Mouse (Mus musculus): ENCODE data around the gene Tas1r3.

Gene Tas1r3

DNA sequence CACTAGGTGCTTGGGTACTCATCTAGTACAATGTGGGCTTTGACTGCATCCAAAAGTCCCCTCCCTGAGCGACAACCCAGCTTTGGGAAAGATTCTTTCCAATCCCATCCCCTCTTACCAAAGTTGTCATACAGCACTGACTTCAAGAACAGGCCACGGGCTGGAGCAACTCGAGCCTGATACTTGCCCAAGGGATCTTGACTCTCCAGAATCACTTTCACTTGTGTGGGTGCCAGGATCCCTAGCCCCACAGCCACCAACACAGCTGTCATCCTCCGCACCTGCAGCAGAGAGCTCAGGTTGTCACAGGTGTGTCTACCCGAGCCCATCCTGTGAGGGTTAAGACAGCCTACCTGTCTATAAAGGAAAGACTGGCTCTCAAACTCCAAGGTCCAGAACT lies 26.2 kb upstream of the Tas1r3 start:
- in situ Hi-C loops (cut with MboI; ENCODE audit: unreplicated experiment in 2 of 2): no loop called here

- in situ Hi-C loops (cut with MboI; ENCODE audit: unreplicated experiment in 2 of 2): no loop called here
Measured at GRCm38 (mm10) chr4:155888181-155888580, 25.0 kb upstream of the Tas1r3 start.

DNA sequence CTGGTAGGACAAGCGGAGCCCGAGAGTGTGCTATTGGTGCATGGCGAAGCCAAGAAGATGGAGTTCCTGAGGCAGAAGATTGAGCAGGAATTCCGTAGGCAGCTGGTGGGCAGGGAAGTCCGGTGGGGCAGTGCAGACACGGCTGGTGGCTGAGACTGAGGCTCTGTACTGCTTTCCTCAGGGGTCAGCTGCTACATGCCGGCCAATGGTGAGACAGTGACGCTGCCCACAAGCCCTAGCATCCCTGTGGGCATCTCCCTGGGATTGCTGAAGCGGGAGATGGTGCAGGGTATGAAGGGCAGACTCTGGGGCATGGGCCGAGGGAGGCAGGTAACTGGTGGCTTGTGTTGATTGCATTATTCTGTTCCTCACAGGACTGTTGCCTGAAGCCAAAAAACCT lies 24.5 kb upstream of the Tas1r3 start:
- in situ Hi-C loops (cut with MboI; ENCODE audit: unreplicated experiment in 2 of 2): no loop called here

GRCm38 (mm10) chr4:155886330-155886729 lies 23.2 kb upstream of the Tas1r3 start:
- in situ Hi-C loops (cut with MboI; ENCODE audit: unreplicated experiment in 2 of 2): no loop called here

- in situ Hi-C loops (cut with MboI; ENCODE audit: unreplicated experiment in 2 of 2): no loop called here
Measured at GRCm38 (mm10) chr4:155883587-155883986, 20.4 kb upstream of the Tas1r3 start.

DNA sequence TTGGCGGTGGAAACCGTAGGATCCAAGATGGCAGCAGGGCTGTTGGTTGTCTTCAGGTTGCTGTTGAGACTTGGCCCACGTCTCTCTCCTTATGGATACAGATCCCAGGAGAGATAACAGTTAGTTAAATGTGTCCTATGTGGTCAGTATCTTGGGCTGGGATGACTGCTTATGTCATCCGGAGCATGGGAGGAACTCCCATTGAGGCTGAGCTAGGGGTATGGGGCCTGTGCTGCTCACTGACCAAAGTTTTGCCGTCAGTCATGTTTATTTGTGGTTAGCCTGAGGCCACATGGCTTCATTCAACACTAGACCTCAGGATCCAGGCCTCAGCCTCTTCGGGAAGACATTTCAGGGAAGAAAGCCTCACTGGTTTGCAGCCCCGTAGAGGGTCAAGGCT lies 8.2 kb upstream of the Tas1r3 start:
- in situ Hi-C loops (cut with MboI; ENCODE audit: unreplicated experiment in 2 of 2): no loop called here

- in situ Hi-C loops (cut with MboI; ENCODE audit: unreplicated experiment in 2 of 2): no loop called here
Measured at GRCm38 (mm10) chr4:155869317-155870033, 6.3 kb upstream of the Tas1r3 start, which contains the start of the genes Cptp and Ints11. Gene Cptp (minus strand): TSS chr4:155869440. Gene Ints11 (plus strand): TSS chr4:155869546.

DNA sequence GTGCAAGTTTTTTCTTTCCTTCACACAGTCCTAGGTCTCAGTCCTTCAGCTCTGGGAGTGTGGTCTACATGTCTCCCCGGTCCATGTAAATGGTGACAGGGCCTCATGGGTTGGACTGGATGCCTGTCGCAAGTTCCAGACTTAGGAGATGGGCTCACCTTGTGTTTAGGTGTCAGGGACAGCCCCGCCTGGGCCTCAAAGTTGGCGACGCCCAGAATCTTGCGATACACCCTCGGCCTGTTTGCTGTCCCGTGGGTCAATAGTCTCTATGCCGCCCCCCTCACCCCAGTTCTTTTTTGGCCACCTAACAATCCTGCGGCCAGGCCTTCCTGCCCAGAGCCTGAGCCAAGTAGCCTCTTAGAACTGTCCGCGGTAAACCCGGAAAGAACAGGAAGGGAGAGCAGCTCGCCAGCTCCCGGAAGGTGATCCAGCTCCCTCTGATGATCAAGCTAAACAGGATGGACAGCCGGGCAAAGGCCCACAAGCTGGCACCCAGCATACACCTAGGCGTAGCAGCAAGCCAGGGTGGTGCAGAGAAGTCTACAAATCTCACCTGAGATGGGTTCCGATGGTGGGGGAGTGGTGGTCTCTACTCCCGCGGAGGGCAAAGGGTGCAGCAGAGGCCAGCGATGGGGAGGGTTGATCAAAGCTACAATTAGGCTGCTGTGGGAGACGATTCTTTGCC lies 5.6 kb upstream of the Tas1r3 start:
- in situ Hi-C loops (cut with MboI; ENCODE audit: unreplicated experiment in 2 of 2): no loop called here

DNA sequence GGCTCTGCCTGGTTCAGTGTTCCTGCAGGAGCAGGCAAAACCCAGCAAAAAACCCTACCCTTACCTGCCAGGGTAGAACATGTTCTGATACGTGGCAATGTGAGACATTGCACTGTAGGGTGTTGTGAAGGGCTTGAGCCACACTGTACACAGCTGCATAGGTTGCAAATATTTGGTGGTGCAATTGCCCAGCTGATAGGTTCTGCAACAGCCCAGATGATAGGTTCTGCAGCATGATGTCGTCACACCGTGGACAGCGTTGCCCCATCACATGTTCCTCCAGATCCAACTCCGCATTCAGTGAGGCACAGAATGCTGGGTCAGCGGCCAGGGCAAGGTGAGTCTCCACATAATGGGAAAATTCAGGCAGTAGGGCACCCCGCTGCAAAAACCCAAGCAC lies 1.4 kb downstream of the Tas1r3 start:
- in situ Hi-C loops (cut with MboI; ENCODE audit: unreplicated experiment in 2 of 2): no loop called here

- in situ Hi-C loops (cut with MboI; ENCODE audit: unreplicated experiment in 2 of 2): no loop called here
Measured at GRCm38 (mm10) chr4:155859318-155859717, 3.8 kb downstream of the Tas1r3 start.

DNA sequence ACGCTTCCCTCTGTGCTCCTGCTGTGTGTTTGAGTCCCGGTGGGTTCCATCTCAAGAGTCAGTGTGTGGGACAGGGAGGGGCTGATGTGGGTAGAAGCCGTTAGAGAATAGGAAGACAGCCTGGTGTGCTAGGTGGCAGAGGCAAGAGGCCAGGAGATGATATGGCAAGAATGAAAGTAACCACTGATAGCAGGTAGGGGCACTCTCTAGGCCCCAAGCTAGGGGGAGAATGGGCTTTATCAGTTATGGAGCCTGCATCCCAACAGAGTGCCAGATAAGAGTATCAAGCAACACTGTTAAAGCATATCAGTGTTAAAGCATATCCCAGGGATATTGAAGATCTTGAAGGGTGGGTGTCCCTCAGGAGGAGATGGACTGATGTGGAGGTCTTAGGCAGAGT lies 6.3 kb downstream of the Tas1r3 start:
- in situ Hi-C loops (cut with MboI; ENCODE audit: unreplicated experiment in 2 of 2): no loop called here

- in situ Hi-C loops (cut with MboI; ENCODE audit: unreplicated experiment in 2 of 2): no loop called here
Measured at GRCm38 (mm10) chr4:155856071-155856470, 7.1 kb downstream of the Tas1r3 start.

DNA sequence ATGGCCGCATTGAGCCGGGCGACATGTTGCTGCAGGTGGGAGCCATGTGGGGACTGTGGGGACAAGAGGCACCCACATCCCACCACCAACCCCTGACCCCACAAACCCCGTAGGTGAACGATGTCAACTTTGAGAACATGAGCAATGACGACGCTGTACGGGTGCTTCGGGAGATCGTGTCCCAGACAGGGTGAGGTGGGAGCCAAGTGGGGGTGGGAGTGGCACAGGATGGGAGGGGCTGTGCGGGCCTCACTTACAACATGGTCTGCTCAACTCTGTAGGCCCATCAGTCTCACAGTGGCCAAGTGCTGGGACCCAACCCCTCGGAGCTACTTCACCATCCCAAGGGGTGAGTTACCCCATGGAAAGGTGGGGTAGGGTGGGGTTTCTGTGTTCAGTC lies 8.2 kb downstream of the Tas1r3 start:
- in situ Hi-C loops (cut with MboI; ENCODE audit: unreplicated experiment in 2 of 2): no loop called here

- in situ Hi-C loops (cut with MboI; ENCODE audit: unreplicated experiment in 2 of 2): no loop called here
Measured at GRCm38 (mm10) chr4:155853421-155853820, 9.7 kb downstream of the Tas1r3 start.

- in situ Hi-C loops (cut with MboI; ENCODE audit: unreplicated experiment in 2 of 2): no loop called here
Measured at GRCm38 (mm10) chr4:155851951-155852411, 11.2 kb downstream of the Tas1r3 start.

DNA sequence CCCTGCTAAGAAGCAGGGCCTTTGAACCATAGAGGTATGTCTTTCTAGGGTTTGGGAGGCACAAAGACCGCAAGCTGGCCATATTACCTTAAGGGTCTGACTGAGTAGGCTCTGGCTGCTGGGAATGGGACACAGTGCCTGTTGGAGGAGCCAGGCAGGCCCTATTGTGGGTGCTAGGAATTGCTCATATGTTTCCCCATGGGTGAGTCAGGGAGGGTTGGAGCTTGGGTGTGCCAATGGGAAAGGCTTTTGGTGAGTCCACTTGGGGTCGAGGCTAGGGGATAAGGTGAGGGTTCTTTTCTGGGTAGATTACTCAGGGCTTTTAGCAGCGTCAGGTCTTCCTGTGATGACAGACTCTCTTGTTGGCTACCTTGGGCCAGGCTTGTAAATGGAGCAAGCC lies 11.8 kb downstream of the Tas1r3 start:
- in situ Hi-C loops (cut with MboI; ENCODE audit: unreplicated experiment in 2 of 2): no loop called here

DNA sequence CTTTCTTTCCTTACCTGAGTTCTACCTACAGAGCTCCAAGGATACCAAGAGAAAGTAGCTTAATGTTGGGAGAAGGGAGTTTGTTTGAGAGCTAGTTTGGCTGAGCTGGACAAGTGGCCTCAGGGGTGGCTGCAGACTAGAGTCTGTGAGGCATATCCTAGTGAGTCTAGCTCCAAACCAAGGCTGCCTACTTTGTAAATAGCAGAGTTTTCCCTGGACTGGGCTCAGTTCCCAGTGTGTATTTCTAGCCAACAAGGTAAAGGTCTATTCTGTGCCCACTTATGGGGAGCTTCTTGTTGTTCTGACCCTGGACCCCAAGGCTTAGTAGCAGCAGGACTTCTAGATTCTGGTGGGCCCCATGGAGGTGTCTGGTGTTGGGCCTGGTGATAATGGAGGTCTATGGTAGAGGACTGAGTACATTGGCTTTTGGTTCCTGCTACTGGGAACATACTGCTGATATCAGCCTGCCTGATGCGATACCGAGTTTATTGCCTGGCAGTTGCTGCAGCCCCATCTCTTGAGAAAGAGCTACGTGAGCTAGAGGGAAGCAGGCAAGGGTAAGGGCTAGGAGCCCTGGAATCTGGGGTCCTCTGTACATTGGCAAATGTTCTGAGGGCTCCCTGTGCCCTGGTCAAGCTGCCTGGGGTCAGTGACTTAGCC lies 13.2 kb downstream of the Tas1r3 start:
- in situ Hi-C loops (cut with MboI; ENCODE audit: unreplicated experiment in 2 of 2): no loop called here

- in situ Hi-C loops (cut with MboI; ENCODE audit: unreplicated experiment in 2 of 2): no loop called here
Measured at GRCm38 (mm10) chr4:155849391-155849790, 13.8 kb downstream of the Tas1r3 start.

GRCm38 (mm10) chr4:155848434-155849095 lies 14.6 kb downstream of the Tas1r3 start:
- in situ Hi-C loops (cut with MboI; ENCODE audit: unreplicated experiment in 2 of 2): no loop called here

- in situ Hi-C loops (cut with MboI; ENCODE audit: unreplicated experiment in 2 of 2): no loop called here
Measured at GRCm38 (mm10) chr4:155847591-155848352, 15.4 kb downstream of the Tas1r3 start.

Data from v-Abl transformed pro-B cells (cell line).